Mouse (Mus musculus) intestine, postnatal 0 days (tissue): ENCODE results near the gene Hba-a2. TPM values are rescaled to one million over a fixed set of nuclear protein-coding genes. Genes with fewer than 3 reads are reported as not detected.
A peak's percentile ranks its signal among the peaks of the same experiment; 100 is the strongest.

ENCODE experiments used
- ATAC-seq: fragments of 200-750 bp; cut with Nextera tagmentation; 2 replicates; pipeline ENCODE4 v1.8.0; 2017; ENCODE audit warnings: mild to moderate bottlenecking, moderate TSS enrichment, moderate library complexity
- H3K27ac ChIP-seq: fragments of 300-500 bp; sonication (generic); 2 replicates; pipeline ENCODE4 v1.5.1; 2014; ENCODE audit warnings: mild to moderate bottlenecking, low read depth, low read length, moderate library complexity
- H3K27me3 ChIP-seq: fragments of 300-500 bp; sonication (generic); replicated peaks from 2 replicates; pipeline ENCODE4 v1.6.1; 2014; ENCODE audit warnings: low read length, mixed read lengths; ENCODE audit not compliant: control insufficient read depth, insufficient read depth
- H3K36me3 ChIP-seq: fragments of 300-500 bp; sonication (generic); 2 replicates; pipeline ENCODE4 v1.6.1; 2014; ENCODE audit warnings: mild to moderate bottlenecking, moderate library complexity; ENCODE audit not compliant: control insufficient read depth, insufficient read depth
- H3K4me1 ChIP-seq: fragments of 300-500 bp; sonication (generic); replicated peaks from 2 replicates; pipeline ENCODE4 v1.6.1; 2014; ENCODE audit warnings: antibody characterized with exemption, low read length, mixed read lengths; ENCODE audit not compliant: control insufficient read depth, insufficient read depth
- H3K4me2 ChIP-seq: fragments of 300-500 bp; sonication (generic); replicated peaks from 2 replicates; pipeline ENCODE4 v1.6.1; 2014; ENCODE audit warnings: low read depth, mild to moderate bottlenecking, moderate library complexity
- H3K4me3 ChIP-seq: fragments of 300-500 bp; sonication (generic); 2 replicates; pipeline ENCODE4 v1.5.1; 2014; ENCODE audit warnings: low read depth, low read length
- H3K9ac ChIP-seq: fragments of 300-500 bp; sonication (generic); 2 replicates; pipeline ENCODE4 v1.6.1; 2014; ENCODE audit warnings: mild to moderate bottlenecking, low read depth, low read length
- H3K9me3 ChIP-seq: fragments of 300-500 bp; sonication (generic); 2 replicates; pipeline ENCODE4 v1.6.1; 2016; ENCODE audit warnings: mixed run types; ENCODE audit not compliant: control insufficient read depth
- CTCF ChIP-seq: sonication (generic); IDR thresholded peaks from 2 replicates; pipeline ENCODE4 v1.5.1; 2016; ENCODE audit warnings: low read depth, mild to moderate bottlenecking, control low read depth, antibody characterized with exemption, moderate library complexity
- WGBS: fragments of 180-500 bp; shearing (Covaris S2); extraction: QIAGEN DNeasy Blood & Tissue Kit; methylation state at CpG from one replicate; pipeline ENCODE4 v1.1.7; 2014; 5-methylcytosine and 5-hydroxymethylcytosine counted together
- polyA plus RNA-seq: library from polyadenylated mRNA; unstranded; fragments of >200 nt; fragmentation: Nextera tagmentation; extraction: Ambion mirVana; gene quantifications from 2 replicates; pipeline ENCODE4 v1.2.1, GENCODE M21; 2015

Hba-a2 gene
- polyA plus RNA-seq, 1 experiment from 2014 or later = 860 TPM

- WGBS = 17% methylated on average over 2 of the region's 2 CpGs
- Histone ChIP-seq H3K4me2 (no peak overlapping the region), H3K27me3 (no peaks in the 10 kb centered on the region), H3K4me3 (no peak overlapping the region), H3K27ac (no peak overlapping the region), H3K9ac (no peak overlapping the region), H3K36me3 (no peaks in the 10 kb centered on the region), H3K4me1 (peaks cover 3% of the 10 kb centered on the region; the same call in 1 of the 2 replicates), H3K9me3 (no peaks in the 10 kb centered on the region)
- peak; percentile 88 for TF ChIP-seq CTCF
- no peak for ATAC-seq
These were observed 46.5 kb downstream of the Hba-a2 start for GRCm38 (mm10) chr11:32342770-32343191.

DNA sequence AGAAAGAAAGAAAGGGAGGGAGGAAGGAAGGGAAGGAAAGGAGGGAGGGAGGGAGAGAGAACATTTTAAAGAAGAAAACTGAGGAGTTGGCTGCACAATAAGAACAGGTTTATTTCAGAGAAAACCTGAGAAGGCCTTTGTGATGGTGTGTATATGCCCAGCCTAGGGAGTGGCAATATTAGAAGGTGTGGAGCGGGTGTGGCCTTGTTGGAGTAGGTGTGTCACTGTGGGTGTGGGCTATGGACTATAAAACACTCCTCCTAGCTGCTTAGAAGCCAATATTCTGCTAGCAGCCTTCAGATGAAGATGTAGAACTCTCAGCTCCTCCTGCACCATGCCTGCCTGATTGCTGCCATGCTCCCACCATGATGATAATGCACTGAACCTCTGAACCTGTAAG lies 47.1 kb downstream of the Hba-a2 start:
- Histone ChIP-seq H3K4me3 (no peak overlapping the region), H3K4me2 (no peak overlapping the region), H3K36me3 (no peaks in the 10 kb centered on the region), H3K4me1 (peaks cover 3% of the 10 kb centered on the region; the same call in 1 of the 2 replicates), H3K27ac (no peak overlapping the region), H3K9me3 (no peaks in the 10 kb centered on the region), H3K27me3 (no peaks in the 10 kb centered on the region), H3K9ac (no peak overlapping the region)
- ATAC-seq = no peak
- WGBS = 88% methylated on average over 1 of the region's 1 CpGs
- no peak for TF ChIP-seq CTCF

DNA sequence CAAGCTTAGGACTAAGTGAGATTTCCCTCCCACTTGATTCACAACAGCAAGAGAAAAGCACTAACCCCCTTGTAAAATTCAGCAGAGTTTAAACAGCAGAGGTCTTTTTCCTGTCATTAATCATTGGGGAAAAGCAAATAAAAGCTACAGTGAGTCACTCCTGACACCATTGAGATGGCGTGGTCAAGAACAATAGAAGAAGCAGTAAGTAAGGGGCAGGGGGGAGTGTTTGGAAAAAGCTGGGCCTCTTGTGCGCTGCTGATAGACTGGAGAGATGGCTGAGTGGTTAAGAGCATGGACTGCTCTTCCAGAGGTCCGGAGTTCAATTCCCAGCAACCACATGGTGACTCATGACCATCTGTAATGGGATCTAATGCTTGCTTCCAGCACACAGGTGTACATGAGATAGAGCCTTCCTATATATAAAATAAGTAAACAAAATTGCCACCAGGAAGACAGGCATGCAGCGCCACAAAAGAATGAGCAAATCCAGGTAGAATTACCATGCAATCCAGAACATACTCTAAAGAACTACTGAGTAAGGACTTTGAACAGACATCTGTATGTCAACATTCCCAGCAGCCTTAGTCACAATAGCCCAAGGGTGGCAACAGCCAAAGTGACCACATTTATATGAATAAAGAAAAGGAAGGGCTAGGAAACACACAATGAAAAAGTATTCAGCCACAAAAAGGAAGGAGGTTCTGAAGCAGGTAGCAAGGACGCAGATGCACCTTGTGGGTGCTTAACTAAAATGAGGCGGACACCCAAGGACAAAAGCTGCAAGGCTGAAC lies 49.4 kb downstream of the Hba-a2 start:
- Histone ChIP-seq H3K4me1 (peaks cover 3% of the 10 kb centered on the region; the same call in 1 of the 2 replicates), H3K4me3 (no peak overlapping the region), H3K4me2 (no peak overlapping the region), H3K27me3 (no peaks in the 10 kb centered on the region), H3K9me3 (no peaks in the 10 kb centered on the region), H3K36me3 (no peaks in the 10 kb centered on the region), H3K27ac (no peak overlapping the region), H3K9ac (no peak overlapping the region)
- peak; percentile 37; the same call in 1 of the 2 replicates for ATAC-seq
- 50% methylated on average over 6 of the region's 6 CpGs for WGBS
- no peak for TF ChIP-seq CTCF

Other genes with a start within 250 kb of the Hba-a2 start
- not detected in 2 replicates for gene Il9r, start 96.2 kb upstream of the Hba-a2 start, polyA plus RNA-seq
- gene Snrnp25, start 91.1 kb upstream of the Hba-a2 start, polyA plus RNA-seq = 27.0 and 28.0 TPM in 2 replicates
- gene Rhbdf1, start 74.2 kb upstream of the Hba-a2 start, polyA plus RNA-seq = 20.7 and 26.1 TPM in 2 replicates
- 19.2 and 20.9 TPM in 2 replicates for gene Mpg, start 70.0 kb upstream of the Hba-a2 start, polyA plus RNA-seq
- gene Nprl3, start 28.8 kb upstream of the Hba-a2 start, polyA plus RNA-seq = 19.8 and 20.7 TPM in 2 replicates
- gene Hba-x, start 20.1 kb upstream of the Hba-a2 start, polyA plus RNA-seq = 0.23 TPM in 1 of 2 replicates, not detected in the other
- 405 and 624 TPM in 2 replicates for gene Hba-a1, start 13.0 kb upstream of the Hba-a2 start, polyA plus RNA-seq
- not detected in 2 replicates for gene Hbq1b, start 9.5 kb upstream of the Hba-a2 start, polyA plus RNA-seq
- 0.21 TPM in 1 of 2 replicates, not detected in the other for gene Hbq1a, start 3.6 kb downstream of the Hba-a2 start, polyA plus RNA-seq
- gene Sh3pxd2b, start 51.3 kb downstream of the Hba-a2 start, polyA plus RNA-seq = 3.2 TPM in 2 replicates
- gene Ubtd2, start 158.9 kb downstream of the Hba-a2 start, polyA plus RNA-seq = 7.1 and 7.9 TPM in 2 replicates
- 0.21 and 0.58 TPM in 2 replicates for gene Efcab9, start 235.6 kb downstream of the Hba-a2 start, polyA plus RNA-seq
- gene Stk10, start 236.8 kb downstream of the Hba-a2 start, polyA plus RNA-seq = 2.6 and 2.7 TPM in 2 replicates